Mouse (Mus musculus) cerebellum, adult 18-20 months (tissue): ENCODE measurements at regions not wholly inside any gene's neighbourhood (a gene's known extent, or its start where the extent isn't known, plus 50 kb on each side); places are given as distances from the start of the nearest gene placed in this dataset.

Source experiments
- DNase-seq, 2 experiments: peaks; one replicate each; pipeline ENCODE4 v3.0.0; 2021

GRCm38 (mm10) chr2:45172382-45172781 is 55.2 kb upstream of the Zeb2 start:
- no peak for DNase-seq

GRCm38 (mm10) chr2:45171520-45172173 is 54.5 kb upstream of the Zeb2 start:
- DNase-seq: no peak

GRCm38 (mm10) chr2:45170272-45170671 is 53.1 kb upstream of the Zeb2 start:
- no peak for DNase-seq

- DNase-seq: no peak
These were observed 52.4 kb upstream of the Zeb2 start for GRCm38 (mm10) chr2:45169429-45170070.

- no peak for DNase-seq
These were observed 51.4 kb upstream of the Zeb2 start for GRCm38 (mm10) chr2:45168606-45169005.
